21 mouse cellular contexts compared by ENCODE assay signal in genomic region chr1:66922061-66922460, GRCm38 (mm10). TPM values are rescaled to one million over a fixed set of nuclear protein-coding genes. Genes with fewer than 3 reads are reported as not detected.
"Had no signal": no experiment of that assay in that cellular context is flagged by ENCODE, and none has a peak within 500 bp of the region (broad histone marks: within the 10 kb centered on the region; RNA-seq: fewer than 3 reads in every experiment).

No protein-coding gene starts in this region.

- H3K36me3 ChIP-seq: limb, embryonic 15.5 days; midbrain, embryonic 12.5 days; midbrain, embryonic 15.5 days; neural tube, embryonic 13.5 days; stomach, embryonic 15.5 days had no signal

- H3K27me3 ChIP-seq: limb, embryonic 15.5 days; midbrain, embryonic 12.5 days; midbrain, embryonic 15.5 days; neural tube, embryonic 13.5 days; stomach, embryonic 15.5 days had no signal

- H3K4me3 ChIP-seq: limb, embryonic 15.5 days; midbrain, embryonic 12.5 days; midbrain, embryonic 15.5 days; neural tube, embryonic 13.5 days; stomach, embryonic 15.5 days had no signal

- H3K27ac ChIP-seq: limb, embryonic 15.5 days; liver, embryonic 14.5 days; macrophage; midbrain, embryonic 12.5 days; midbrain, embryonic 15.5 days; neural tube, embryonic 13.5 days; stomach, embryonic 15.5 days had no signal

- H3K9me3 ChIP-seq: limb, embryonic 15.5 days; midbrain, embryonic 12.5 days; midbrain, embryonic 15.5 days; neural tube, embryonic 13.5 days; stomach, embryonic 15.5 days had no signal

- H3K9ac ChIP-seq: limb, embryonic 15.5 days; liver, embryonic 14.5 days; liver, postnatal 0 days; lung, embryonic 14.5 days; midbrain, embryonic 12.5 days; midbrain, embryonic 15.5 days; neural tube, embryonic 13.5 days; stomach, embryonic 15.5 days had no signal

- ATAC-seq: liver, postnatal 0 days; lung, postnatal 0 days; midbrain, embryonic 15.5 days had no signal

- H3K4me1 ChIP-seq: limb, embryonic 15.5 days; midbrain, embryonic 12.5 days; midbrain, embryonic 15.5 days; neural tube, embryonic 13.5 days; stomach, embryonic 15.5 days had no signal

- DNase-seq: kidney, adult 9 months; kidney, postnatal 14 days; kidney, postnatal 4 days; left cerebral cortex, postnatal 4 days; liver, postnatal 0 days; lung, embryonic 14.5 days; retina, postnatal 1 day; right cerebral cortex, postnatal 25 days; spleen, adult 18-20 months; thymus, postnatal 25 days had no signal

- H3K4me2 ChIP-seq: limb, embryonic 15.5 days; liver, embryonic 11.5 days; lung, embryonic 14.5 days; midbrain, embryonic 12.5 days; midbrain, embryonic 15.5 days; neural tube, embryonic 13.5 days; stomach, embryonic 15.5 days had no signal

RNA-seq across cellular contexts. Expression of gene Myl1, which starts 23.1 kb away (rescaled TPM):
- total RNA-seq: megakaryocyte, adult 5-6 weeks; neutrophil, adult 5-6 weeks had no signal
- polyA plus RNA-seq: macrophage had no signal
